In genomic region chr5:61985211-61985610, GRCm38 (mm10) we compare ENCODE assay signal across 20 mouse cellular contexts.
"Had no signal": no experiment of that assay in that cellular context is flagged by ENCODE, and none has a peak within 500 bp of the region (broad histone marks: within the 10 kb centered on the region; RNA-seq: fewer than 3 reads in every experiment).

No protein-coding gene starts in this region.

- H3K36me3 ChIP-seq: midbrain, embryonic 10.5 days; midbrain, embryonic 12.5 days; midbrain, embryonic 15.5 days; neural tube, embryonic 13.5 days; neural tube, embryonic 15.5 days; stomach, embryonic 15.5 days had no signal

- H3K27ac ChIP-seq: midbrain, embryonic 10.5 days; midbrain, embryonic 12.5 days; midbrain, embryonic 15.5 days; neural tube, embryonic 13.5 days; neural tube, embryonic 15.5 days; stomach, embryonic 15.5 days; stomach, postnatal 0 days had no signal

- DNase-seq: lung, adult 18-20 months; lung, embryonic 14.5 days; lung, postnatal 10 days; lung, postnatal 4 days; retina, postnatal 1 day; right cerebral cortex, adult 18-20 months; right cerebral cortex, postnatal 25 days; right cerebral cortex, postnatal 4 days; spleen, adult 18-20 months; thymus, adult 2 months; thymus, postnatal 25 days; thymus, postnatal 4 days had no signal

- H3K4me1 ChIP-seq: midbrain, embryonic 10.5 days; midbrain, embryonic 12.5 days; midbrain, embryonic 15.5 days; neural tube, embryonic 13.5 days; neural tube, embryonic 15.5 days; stomach, embryonic 15.5 days had no signal

- H3K4me2 ChIP-seq: lung, embryonic 14.5 days; midbrain, embryonic 12.5 days; midbrain, embryonic 15.5 days; neural tube, embryonic 13.5 days; neural tube, embryonic 15.5 days; stomach, embryonic 15.5 days had no signal

- H3K4me3 ChIP-seq: midbrain, embryonic 10.5 days; midbrain, embryonic 12.5 days; midbrain, embryonic 15.5 days; myocyte; neural tube, embryonic 13.5 days; neural tube, embryonic 15.5 days; stomach, embryonic 15.5 days had no signal

- H3K9ac ChIP-seq: lung, embryonic 14.5 days; midbrain, embryonic 12.5 days; midbrain, embryonic 15.5 days; neural tube, embryonic 13.5 days; neural tube, embryonic 15.5 days; stomach, embryonic 15.5 days had no signal

- H3K27me3 ChIP-seq: midbrain, embryonic 12.5 days; midbrain, embryonic 15.5 days; neural tube, embryonic 13.5 days; neural tube, embryonic 15.5 days; stomach, embryonic 15.5 days had no signal

- ATAC-seq: midbrain, embryonic 15.5 days had no signal

- H3K9me3 ChIP-seq: midbrain, embryonic 10.5 days; midbrain, embryonic 12.5 days; midbrain, embryonic 15.5 days; neural tube, embryonic 13.5 days; neural tube, embryonic 15.5 days; stomach, embryonic 15.5 days had no signal
